Mouse (Mus musculus) heart, adult 11 months (tissue): ENCODE results near the gene Nprl2.

Experiments
- DNase-seq: peaks from one replicate; pipeline ENCODE4 v3.0.0; 2022

Nprl2 gene

GRCm38 (mm10) chr9:107579023-107579900 lies 37.2 kb downstream of the Nprl2 start:
- DNase-seq, result peak; percentile 95

- peak; percentile 99 for DNase-seq
These were observed 38.7 kb downstream of the Nprl2 start, which contains the start of gene Hyal3 for GRCm38 (mm10) chr9:107580501-107581317. Gene Hyal3 (plus strand): TSS chr9:107580818.

GRCm38 (mm10) chr9:107581584-107581983 lies 39.6 kb downstream of the Nprl2 start:
- DNase-seq, result no peak

- peak; percentile 94 for DNase-seq
These were observed 40.6 kb downstream of the Nprl2 start for GRCm38 (mm10) chr9:107582509-107583062.

- peak; percentile 94 for DNase-seq
These were observed 41.1 kb downstream of the Nprl2 start for GRCm38 (mm10) chr9:107583174-107583573.

- no peak for DNase-seq
These were observed 44.5 kb downstream of the Nprl2 start for GRCm38 (mm10) chr9:107586504-107586903.

GRCm38 (mm10) chr9:107586974-107587832 lies 45.2 kb downstream of the Nprl2 start, which contains the start of gene Ifrd2:
Gene Ifrd2 (plus strand): TSS chr9:107587642.
- peak; percentile 100 for DNase-seq

- no peak for DNase-seq
These were observed 46.0 kb downstream of the Nprl2 start for GRCm38 (mm10) chr9:107587833-107588639.

- peak; percentile 97 for DNase-seq
These were observed 48.2 kb downstream of the Nprl2 start for GRCm38 (mm10) chr9:107590058-107590772.

GRCm38 (mm10) chr9:107590773-107591060 lies 48.7 kb downstream of the Nprl2 start:
- no peak for DNase-seq

GRCm38 (mm10) chr9:107593101-107593976 lies 51.3 kb downstream of the Nprl2 start:
- peak; percentile 98 for DNase-seq

GRCm38 (mm10) chr9:107594281-107595062 lies 52.4 kb downstream of the Nprl2 start:
- no peak for DNase-seq
